Mouse (Mus musculus): ENCODE data around the gene Med1. TPM values are rescaled to one million over a fixed set of nuclear protein-coding genes. Genes with fewer than 3 reads are reported as not detected.

The Med1 gene
- polyA plus RNA-seq, 1 experiment from 2014 or later = 53.3 TPM

GRCm38 (mm10) chr11:98123424-98123823, 69.7 kb downstream of the Med1 start:
- no peak overlapping the region for H3K9ac ChIP-seq (ENCODE audit: low read length)
- no peak for ATAC-seq (ENCODE audit: insufficient read depth, low FRiP score)
- H3K9me3 ChIP-seq (replicated peaks; ENCODE audit: control insufficient read depth, low read length) = no peaks in the 10 kb centered on the region
- no peak overlapping the region for H3K27ac ChIP-seq (ENCODE audit: low read length)
- 75% methylated on average over 5 of the region's 5 CpGs for WGBS
- no peak overlapping the region for H3K4me3 ChIP-seq (replicated peaks; ENCODE audit: low read length)
- H3K36me3 ChIP-seq (ENCODE audit: control insufficient read depth, insufficient read depth, low read length) = peaks cover 4% of the 10 kb centered on the region
- no peak overlapping the region for H3K4me2 ChIP-seq (ENCODE audit: low read depth, low read length)
- no peaks in the 10 kb centered on the region for H3K4me1 ChIP-seq (ENCODE audit: control insufficient read depth, insufficient read depth, low read length)
- no peaks in the 10 kb centered on the region for H3K27me3 ChIP-seq (ENCODE audit: control insufficient read depth, insufficient read depth, low read length)

DNA sequence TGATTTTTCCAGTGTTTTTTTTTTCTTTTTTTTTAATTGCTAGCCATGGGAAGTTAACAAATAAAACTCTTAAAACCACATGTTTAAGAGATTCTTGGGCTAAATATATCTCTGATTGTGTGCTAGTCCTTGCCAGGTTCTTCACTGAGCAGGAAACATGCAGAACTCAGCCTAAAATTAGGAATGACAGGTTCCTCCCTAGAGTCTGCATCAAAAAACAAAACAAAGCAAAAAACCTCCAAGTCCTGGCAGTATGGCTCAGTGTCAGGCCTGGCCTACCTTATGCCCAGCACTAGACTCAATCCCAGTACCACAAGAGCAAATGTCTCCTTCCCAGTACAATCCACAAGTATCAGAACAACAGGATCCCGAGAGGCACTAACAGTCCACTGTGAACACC, 78.7 kb downstream of the Med1 start:
- Histone ChIP-seq H3K27ac (ENCODE audit: low read length) (no peak overlapping the region), H3K9me3 (replicated peaks; ENCODE audit: control insufficient read depth, low read length) (no peaks in the 10 kb centered on the region), H3K27me3 (ENCODE audit: control insufficient read depth, insufficient read depth, low read length) (no peaks in the 10 kb centered on the region), H3K9ac (ENCODE audit: low read length) (no peak overlapping the region), H3K4me3 (replicated peaks; ENCODE audit: low read length) (no peak overlapping the region), H3K4me2 (ENCODE audit: low read depth, low read length) (no peak overlapping the region), H3K4me1 (ENCODE audit: control insufficient read depth, insufficient read depth, low read length) (no peaks in the 10 kb centered on the region), H3K36me3 (ENCODE audit: control insufficient read depth, insufficient read depth, low read length) (no peaks in the 10 kb centered on the region)
- 93% methylated on average over 1 of the region's 1 CpGs for WGBS
- no peak for ATAC-seq (ENCODE audit: insufficient read depth, low FRiP score)

DNA sequence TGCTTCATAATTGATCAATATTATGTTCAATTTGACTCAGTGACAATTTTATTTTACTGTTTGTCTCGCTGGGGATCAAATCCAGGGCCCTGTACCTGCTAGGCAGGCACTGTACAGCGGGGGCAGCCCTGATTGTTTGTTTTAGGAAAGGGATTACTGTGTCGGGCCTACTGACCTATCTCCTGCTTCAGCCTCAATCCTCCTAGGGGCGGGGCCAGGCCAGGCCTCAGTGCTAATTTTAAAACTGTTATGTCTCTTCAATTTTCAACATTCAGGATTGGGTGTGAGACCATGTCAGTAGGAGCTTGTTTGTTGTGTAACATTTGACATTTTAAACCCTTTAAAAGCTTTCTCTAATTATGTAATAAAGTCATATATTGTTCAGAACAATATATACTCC, 79.6 kb downstream of the Med1 start:
- Histone ChIP-seq H3K4me3 (replicated peaks; ENCODE audit: low read length) (no peak overlapping the region), H3K9ac (ENCODE audit: low read length) (no peak overlapping the region), H3K4me1 (ENCODE audit: control insufficient read depth, insufficient read depth, low read length) (no peaks in the 10 kb centered on the region), H3K9me3 (replicated peaks; ENCODE audit: control insufficient read depth, low read length) (no peaks in the 10 kb centered on the region), H3K36me3 (ENCODE audit: control insufficient read depth, insufficient read depth, low read length) (no peaks in the 10 kb centered on the region), H3K27me3 (ENCODE audit: control insufficient read depth, insufficient read depth, low read length) (no peaks in the 10 kb centered on the region), H3K4me2 (ENCODE audit: low read depth, low read length) (no peak overlapping the region), H3K27ac (ENCODE audit: low read length) (no peak overlapping the region)
- no peak for ATAC-seq (ENCODE audit: insufficient read depth, low FRiP score)
- 53% methylated on average over 4 of the region's 4 CpGs for WGBS

- Histone ChIP-seq H3K4me2 (ENCODE audit: low read depth, low read length) (no peak overlapping the region), H3K36me3 (ENCODE audit: control insufficient read depth, insufficient read depth, low read length) (0 out of 2 replicates have a peak, but pooled peaks cover 2% of the 10 kb centered on the region), H3K9ac (ENCODE audit: low read length) (no peak overlapping the region), H3K9me3 (replicated peaks; ENCODE audit: control insufficient read depth, low read length) (no peaks in the 10 kb centered on the region), H3K4me1 (ENCODE audit: control insufficient read depth, insufficient read depth, low read length) (no peaks in the 10 kb centered on the region), H3K27me3 (ENCODE audit: control insufficient read depth, insufficient read depth, low read length) (no peaks in the 10 kb centered on the region), H3K4me3 (replicated peaks; ENCODE audit: low read length) (no peak overlapping the region), H3K27ac (ENCODE audit: low read length) (no peak overlapping the region)
- no peak for ATAC-seq (ENCODE audit: insufficient read depth, low FRiP score)
- 88% methylated on average over 5 of the region's 5 CpGs for WGBS
Observed at GRCm38 (mm10) chr11:98109706-98110105, 83.4 kb downstream of the Med1 start.

Small RNAs within 50 kb of the gene (microRNA-seq; reads per million reads assigned to microRNA genes)
- gene Gm27399 = not detected

Other genes starting within 250 kb of the Med1 start
- 0.72 and 1.0 TPM in 2 replicates for gene Plxdc1, start 206.8 kb downstream of the Med1 start, polyA plus RNA-seq (2015; fragmentation: Nextera tagmentation; extraction: Ambion mirVana)
- 10.5 and 11.8 TPM in 2 replicates for gene Arl5c, start 197.1 kb downstream of the Med1 start, polyA plus RNA-seq (2015; fragmentation: Nextera tagmentation; extraction: Ambion mirVana)
- 7.0 and 12.1 TPM in 2 replicates for gene Cacnb1, start 170.3 kb downstream of the Med1 start, polyA plus RNA-seq (2015; fragmentation: Nextera tagmentation; extraction: Ambion mirVana)
- 825 and 942 TPM in 2 replicates for gene Rpl19, start 166.6 kb downstream of the Med1 start, polyA plus RNA-seq (2015; fragmentation: Nextera tagmentation; extraction: Ambion mirVana)
- gene Stac2, start 139.8 kb downstream of the Med1 start, polyA plus RNA-seq (2015; fragmentation: Nextera tagmentation; extraction: Ambion mirVana) = 0.25 and 0.47 TPM in 2 replicates
- gene Fbxl20, start 42.9 kb downstream of the Med1 start, polyA plus RNA-seq (2015; fragmentation: Nextera tagmentation; extraction: Ambion mirVana) = 13.3 and 17.8 TPM in 2 replicates
- 7.6 and 7.7 TPM in 2 replicates for gene Cdk12, start 9.8 kb upstream of the Med1 start, polyA plus RNA-seq (2015; fragmentation: Nextera tagmentation; extraction: Ambion mirVana)
- gene Neurod2, start 136.4 kb upstream of the Med1 start, polyA plus RNA-seq (2015; fragmentation: Nextera tagmentation; extraction: Ambion mirVana) = 0.06 TPM in 1 of 2 replicates, not detected in the other
- 18.7 and 20.3 TPM in 2 replicates for gene Ppp1r1b, start 155.1 kb upstream of the Med1 start, polyA plus RNA-seq (2015; fragmentation: Nextera tagmentation; extraction: Ambion mirVana)
- 43.9 and 51.8 TPM in 2 replicates for gene Stard3, start 165.1 kb upstream of the Med1 start, polyA plus RNA-seq (2015; fragmentation: Nextera tagmentation; extraction: Ambion mirVana)
- 0.57 and 9.3 TPM in 2 replicates for gene Tcap, start 190.5 kb upstream of the Med1 start, polyA plus RNA-seq (2015; fragmentation: Nextera tagmentation; extraction: Ambion mirVana)
- gene Pnmt, start 193.2 kb upstream of the Med1 start, polyA plus RNA-seq (2015; fragmentation: Nextera tagmentation; extraction: Ambion mirVana) = 0.15 TPM in 1 of 2 replicates, not detected in the other
- gene Pgap3, start 207.2 kb upstream of the Med1 start, polyA plus RNA-seq (2015; fragmentation: Nextera tagmentation; extraction: Ambion mirVana) = 16.4 and 17.0 TPM in 2 replicates
- 52.1 and 62.2 TPM in 2 replicates for gene Erbb2, start 219.2 kb upstream of the Med1 start, polyA plus RNA-seq (2015; fragmentation: Nextera tagmentation; extraction: Ambion mirVana)
- 152 and 157 TPM in 2 replicates for gene Mien1, start 245.7 kb upstream of the Med1 start, polyA plus RNA-seq (2015; fragmentation: Nextera tagmentation; extraction: Ambion mirVana)